Mouse (Mus musculus) testis, postnatal 14 days (tissue): ENCODE data around the gene Adgre4.
A peak's percentile ranks its signal among the peaks of the same experiment; 100 is the strongest.
"Not testable (repeated sequence)": the region's sequence is repeated elsewhere in the genome, so short reads cannot be mapped to it uniquely, and the experiment has no call there.

ENCODE experiments used
- DNase-seq: peaks from one replicate; pipeline ENCODE4 v3.0.0; 2021; ENCODE audit warnings: low spot score

Gene Adgre4

GRCm38 (mm10) chr17:55749786-55750185 lies at the start of gene Adgre4:
Gene Adgre4, plus strand, starts transcription at chr17:55749984.
- DNase-seq: no peak

- DNase-seq: peak; percentile 33
Measured at GRCm38 (mm10) chr17:55702161-55702820, 47.5 kb upstream of the Adgre4 start.

- DNase-seq: no peak
Measured at GRCm38 (mm10) chr17:55702865-55703264, 46.9 kb upstream of the Adgre4 start.

- peak; percentile 96 for DNase-seq
Measured at GRCm38 (mm10) chr17:55711984-55712811, 37.6 kb upstream of the Adgre4 start, which contains the start of gene Pot1b. Gene Pot1b, minus strand, starts transcription at chr17:55712628.

GRCm38 (mm10) chr17:55721270-55721669 lies 28.5 kb upstream of the Adgre4 start:
- no peak for DNase-seq

GRCm38 (mm10) chr17:55722250-55722649 lies 27.5 kb upstream of the Adgre4 start:
- DNase-seq: no peak

- DNase-seq: no peak
Measured at GRCm38 (mm10) chr17:55726193-55726592, 23.6 kb upstream of the Adgre4 start.

GRCm38 (mm10) chr17:55736675-55737074 lies 13.1 kb upstream of the Adgre4 start:
- DNase-seq: no peak

GRCm38 (mm10) chr17:55751170-55751569 lies 1.4 kb downstream of the Adgre4 start:
- DNase-seq: no peak

GRCm38 (mm10) chr17:55813642-55814041 lies 63.9 kb downstream of the Adgre4 start:
- no peak for DNase-seq

- DNase-seq: no peak
Measured at GRCm38 (mm10) chr17:55816853-55817252, 67.1 kb downstream of the Adgre4 start.

- no peak for DNase-seq
Measured at GRCm38 (mm10) chr17:55821566-55821965, 71.8 kb downstream of the Adgre4 start.

- no peak for DNase-seq
Measured at GRCm38 (mm10) chr17:55843067-55843466, 93.3 kb downstream of the Adgre4 start.

- no peak for DNase-seq
Measured at GRCm38 (mm10) chr17:55877184-55877583, 127.4 kb downstream of the Adgre4 start.

GRCm38 (mm10) chr17:55878282-55878635 lies 128.5 kb downstream of the Adgre4 start:
- not testable (repeated sequence) for DNase-seq

- peak; percentile 81 for DNase-seq
Measured at GRCm38 (mm10) chr17:55878636-55879369, 129.0 kb downstream of the Adgre4 start, which contains the start of gene Zfp119a. Gene Zfp119a, minus strand, starts transcription at chr17:55878930.

- DNase-seq: no peak
Measured at GRCm38 (mm10) chr17:55883631-55884030, 133.8 kb downstream of the Adgre4 start.

- DNase-seq: no peak
Measured at GRCm38 (mm10) chr17:55884912-55885311, 135.1 kb downstream of the Adgre4 start.

- DNase-seq: peak; percentile 13
Measured at GRCm38 (mm10) chr17:55892406-55892955, 142.7 kb downstream of the Adgre4 start.

- DNase-seq: no peak
Measured at GRCm38 (mm10) chr17:55903087-55903486, 153.3 kb downstream of the Adgre4 start.
